Mouse (Mus musculus): ENCODE data around the gene Zfp651. TPM values are rescaled to one million over a fixed set of nuclear protein-coding genes. Genes with fewer than 3 reads are reported as not detected.

The Zfp651 gene
- polyA plus RNA-seq, 1 experiment = 46.2 TPM

DNA sequence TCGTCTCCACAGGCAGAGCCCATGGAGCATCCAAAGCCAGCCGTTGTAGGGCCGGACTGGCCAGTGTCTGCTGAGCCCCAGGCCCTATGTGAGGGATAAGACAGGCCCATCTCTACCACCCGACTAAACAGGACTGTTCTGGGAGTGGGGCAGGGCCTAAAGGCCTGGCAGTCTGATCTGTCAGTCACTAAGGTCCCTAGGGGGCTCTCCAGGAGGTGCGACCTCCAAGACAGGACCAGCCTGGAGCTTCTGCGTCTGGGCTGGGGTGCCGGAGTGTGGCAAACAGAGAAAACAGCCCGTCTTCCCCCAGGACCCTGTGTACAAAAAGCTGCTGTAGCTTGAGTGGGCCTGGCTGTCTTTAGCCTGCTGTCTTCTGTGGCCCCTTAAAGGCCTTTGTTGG lies 2.7 kb downstream of the Zfp651 start:
- 84% methylated on average over 8 of the region's 8 CpGs for WGBS
- Histone ChIP-seq H3K4me3 (replicated peaks; ENCODE audit: extremely low read depth, low read depth, low read length) (no peak overlapping the region), H3K4me1 (ENCODE audit: control insufficient read depth, insufficient read depth, low read length) (peaks cover 6% of the 10 kb centered on the region)
- DNase-seq = no peak
- TF ChIP-seq POLR2A (IDR thresholded peaks at IDR 0.05; ENCODE audit: borderline replicate concordance, extremely low read depth, low read depth, low read length) (no peak), CTCF (IDR thresholded peaks at IDR 0.05; ENCODE audit: insufficient read depth, low read length) (no peak)

DNA sequence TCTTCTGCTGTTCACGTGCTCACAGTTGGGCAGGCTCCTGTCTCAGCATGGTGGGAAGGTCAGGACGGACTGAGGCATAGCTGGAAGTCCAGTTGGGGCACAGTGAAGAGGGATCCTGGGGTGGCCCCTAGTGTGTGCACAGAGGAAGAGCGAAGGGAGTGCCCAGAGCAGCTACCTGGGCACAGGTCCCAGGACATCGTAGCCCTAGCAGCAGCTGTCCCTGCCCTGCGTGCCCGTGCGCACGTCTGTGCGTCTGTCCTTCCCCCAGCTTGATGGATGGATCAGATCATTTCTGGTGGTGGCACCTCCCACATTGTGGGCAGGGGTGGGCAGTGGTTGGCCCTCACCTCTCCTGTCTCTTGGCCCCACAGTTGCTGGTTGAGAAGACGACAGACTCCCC lies 3.1 kb downstream of the Zfp651 start:
- no peak overlapping the region for H3K4me3 ChIP-seq (replicated peaks; ENCODE audit: extremely low read depth, low read depth, low read length)
- peaks cover 6% of the 10 kb centered on the region for H3K4me1 ChIP-seq (ENCODE audit: control insufficient read depth, insufficient read depth, low read length)
- no peak for TF ChIP-seq CTCF (IDR thresholded peaks at IDR 0.05; ENCODE audit: insufficient read depth, low read length)
- TF ChIP-seq POLR2A (IDR thresholded peaks at IDR 0.05; ENCODE audit: borderline replicate concordance, extremely low read depth, low read depth, low read length) = no peak
- DNase-seq = no peak
- 92% methylated on average over 10 of the region's 10 CpGs for whole genome bisulfite sequencing

DNA sequence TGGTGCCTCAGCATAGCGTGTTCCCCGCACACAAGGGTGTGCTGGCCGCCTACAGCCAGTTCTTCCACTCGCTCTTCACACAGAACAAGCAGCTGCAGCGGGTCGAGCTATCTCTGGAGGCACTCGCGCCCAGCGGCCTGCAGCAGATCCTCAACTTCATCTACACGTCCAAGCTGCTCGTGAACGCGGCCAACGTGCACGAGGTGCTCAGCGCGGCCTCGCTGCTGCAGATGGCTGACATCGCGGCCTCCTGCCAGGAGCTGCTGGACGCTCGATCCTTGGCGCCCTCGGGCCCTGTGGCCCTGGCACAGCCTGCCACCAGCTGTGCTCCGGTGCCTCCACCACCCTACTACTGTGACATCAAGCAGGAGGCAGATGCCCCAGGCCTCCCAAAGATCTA lies 3.6 kb downstream of the Zfp651 start:
- 90% methylated on average over 25 of the region's 25 CpGs for whole genome bisulfite sequencing
- Histone ChIP-seq H3K4me3 (replicated peaks; ENCODE audit: extremely low read depth, low read depth, low read length) (no peak overlapping the region), H3K4me1 (ENCODE audit: control insufficient read depth, insufficient read depth, low read length) (peaks cover 6% of the 10 kb centered on the region)
- TF ChIP-seq CTCF (IDR thresholded peaks at IDR 0.05; ENCODE audit: insufficient read depth, low read length) = no peak
- DNase-seq = no peak

DNA sequence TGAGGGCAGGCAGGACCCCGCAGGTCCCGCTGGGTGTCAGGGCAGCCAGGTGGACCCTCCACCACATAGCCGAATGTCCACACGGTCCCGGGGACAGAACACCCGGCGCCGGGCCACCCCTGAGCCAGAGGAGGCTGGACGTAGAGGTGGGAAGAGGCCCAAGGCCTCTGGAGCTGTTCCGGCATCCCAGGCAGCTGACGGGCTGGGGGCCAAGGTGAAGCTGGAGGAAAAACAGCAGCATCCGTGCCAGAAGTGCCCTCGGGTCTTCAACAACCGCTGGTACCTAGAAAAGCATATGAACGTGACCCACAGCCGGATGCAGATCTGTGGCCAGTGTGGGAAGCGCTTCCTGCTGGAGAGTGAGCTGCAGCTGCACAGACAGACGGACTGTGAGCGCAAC lies 4.6 kb downstream of the Zfp651 start:
- Histone ChIP-seq H3K4me1 (ENCODE audit: control insufficient read depth, insufficient read depth, low read length) (peaks cover 6% of the 10 kb centered on the region), H3K4me3 (replicated peaks; ENCODE audit: extremely low read depth, low read depth, low read length) (no peak overlapping the region)
- TF ChIP-seq POLR2A (IDR thresholded peaks at IDR 0.05; ENCODE audit: borderline replicate concordance, extremely low read depth, low read depth, low read length) = no peak
- TF ChIP-seq CTCF (IDR thresholded peaks at IDR 0.05; ENCODE audit: insufficient read depth, low read length) = no peak
- WGBS = 72% methylated on average over 19 of the region's 19 CpGs
- no peak for DNase-seq

DNA sequence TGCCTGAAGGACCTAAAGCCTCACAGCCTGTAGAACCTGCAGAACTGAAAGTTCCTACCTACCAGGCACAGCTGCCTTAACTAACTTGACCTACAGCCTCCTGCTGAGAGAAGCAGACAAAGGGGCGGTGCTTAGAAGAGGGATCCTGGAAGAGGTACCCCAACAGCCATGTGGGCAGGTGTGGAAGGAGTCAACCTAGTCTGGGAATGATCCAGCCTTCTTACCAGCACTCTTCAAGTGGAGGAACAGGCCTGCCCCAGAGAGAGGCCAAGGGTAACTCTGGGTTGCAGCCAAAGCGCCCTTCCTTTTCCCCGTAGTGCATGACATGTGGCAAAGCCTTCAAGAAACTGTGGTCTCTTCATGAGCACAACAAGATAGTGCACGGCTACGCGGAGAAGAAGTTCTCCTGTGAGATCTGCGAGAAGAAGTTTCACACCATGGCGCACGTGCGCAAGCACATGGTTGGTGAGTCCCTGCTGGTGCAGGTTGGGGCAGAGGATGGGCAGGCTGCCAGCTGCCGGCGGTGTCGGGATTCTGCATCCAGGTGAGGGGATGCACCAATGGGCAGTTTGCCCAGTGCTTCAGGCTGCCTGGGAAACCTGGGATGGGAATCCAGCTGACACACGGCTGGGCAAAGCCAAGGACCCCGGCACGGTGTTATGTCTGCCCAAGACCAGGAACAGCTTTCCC lies 6.2 kb downstream of the Zfp651 start:
- 69% methylated on average over 16 of the region's 16 CpGs for WGBS
- peaks cover 3% of the 10 kb centered on the region; the same call in 1 of the 2 replicates for H3K4me1 ChIP-seq (ENCODE audit: control insufficient read depth, insufficient read depth, low read length)
- peak; percentile 22 for DNase-seq
- TF ChIP-seq POLR2A (IDR thresholded peaks at IDR 0.05; ENCODE audit: borderline replicate concordance, extremely low read depth, low read depth, low read length) (no peak), CTCF (IDR thresholded peaks at IDR 0.05; ENCODE audit: insufficient read depth, low read length) (no peak)
- no peak overlapping the region for H3K4me3 ChIP-seq (replicated peaks; ENCODE audit: extremely low read depth, low read depth, low read length)

DNA sequence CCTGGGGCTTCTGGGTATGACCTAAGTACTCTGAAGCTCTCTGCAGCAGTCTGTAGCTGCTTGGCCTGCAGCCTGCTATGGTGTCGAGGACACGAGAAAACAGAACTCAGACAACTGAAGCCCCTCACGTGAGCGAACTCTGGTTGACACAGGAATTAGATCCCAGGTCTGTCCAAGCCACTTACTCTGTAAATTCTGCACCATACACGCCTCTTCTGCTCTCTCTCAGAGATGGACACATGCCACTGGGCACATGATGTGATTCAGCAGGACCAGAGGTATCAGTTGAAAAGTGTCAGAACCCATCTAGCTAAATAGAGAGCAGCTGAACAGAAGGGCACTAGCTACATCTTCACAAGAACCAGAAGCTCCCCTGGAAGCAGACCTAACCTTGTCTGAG lies 13.3 kb downstream of the Zfp651 start:
- WGBS = 59% methylated on average over 5 of the region's 5 CpGs
- no peaks in the 10 kb centered on the region for H3K4me1 ChIP-seq (ENCODE audit: control insufficient read depth, insufficient read depth, low read length)
- TF ChIP-seq POLR2A (IDR thresholded peaks at IDR 0.05; ENCODE audit: borderline replicate concordance, extremely low read depth, low read depth, low read length) = no peak
- no peak for TF ChIP-seq CTCF (IDR thresholded peaks at IDR 0.05; ENCODE audit: insufficient read depth, low read length)
- no peak for DNase-seq
- no peak overlapping the region for H3K4me3 ChIP-seq (replicated peaks; ENCODE audit: extremely low read depth, low read depth, low read length)

DNA sequence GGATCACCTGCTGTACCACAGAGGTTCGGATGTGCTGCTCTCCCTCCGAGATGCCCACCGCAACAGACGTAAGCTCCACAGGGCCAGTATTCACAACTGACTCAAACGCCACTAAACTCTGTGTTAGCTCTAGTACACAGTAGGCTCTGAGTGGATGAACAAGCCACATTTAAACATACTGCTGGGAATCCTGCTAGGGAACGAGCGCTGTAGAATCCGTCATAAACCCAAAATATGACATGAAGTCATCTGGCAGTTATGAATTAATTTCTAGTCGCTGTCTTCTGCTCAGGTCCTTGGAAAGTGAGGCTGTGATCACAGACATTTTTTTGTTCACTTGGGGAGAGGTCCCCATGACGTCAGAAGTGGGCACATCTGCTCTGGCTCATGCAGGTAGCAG lies 16.8 kb downstream of the Zfp651 start:
- H3K4me1 ChIP-seq (ENCODE audit: control insufficient read depth, insufficient read depth, low read length) = peaks cover 3% of the 10 kb centered on the region; the same call in 1 of the 2 replicates
- no peak for DNase-seq
- no peak overlapping the region for H3K4me3 ChIP-seq (replicated peaks; ENCODE audit: extremely low read depth, low read depth, low read length)
- no peak for TF ChIP-seq POLR2A (IDR thresholded peaks at IDR 0.05; ENCODE audit: borderline replicate concordance, extremely low read depth, low read depth, low read length)
- no peak for TF ChIP-seq CTCF (IDR thresholded peaks at IDR 0.05; ENCODE audit: insufficient read depth, low read length)
- WGBS = 78% methylated on average over 10 of the region's 10 CpGs

DNA sequence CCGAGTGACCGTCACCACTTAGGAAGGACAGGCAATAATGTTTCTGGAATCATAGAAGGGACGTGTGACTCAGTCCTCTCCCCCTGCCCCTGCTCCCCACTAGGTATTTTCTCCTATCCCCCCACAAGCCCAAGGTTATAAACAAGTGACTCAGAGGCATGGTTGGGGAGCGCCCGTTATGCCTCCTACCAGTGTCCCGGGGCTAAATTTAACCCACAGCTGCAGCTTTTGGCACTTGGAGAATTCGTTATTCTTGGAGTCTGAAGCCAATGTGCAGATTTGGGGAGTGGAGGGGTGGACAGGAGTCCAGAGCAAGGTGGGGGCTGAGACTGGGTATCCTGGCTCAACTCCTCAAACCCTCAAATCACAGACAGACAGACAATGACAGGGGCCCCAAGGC lies 17.4 kb downstream of the Zfp651 start:
- TF ChIP-seq CTCF (IDR thresholded peaks at IDR 0.05; ENCODE audit: insufficient read depth, low read length) (no peak), POLR2A (IDR thresholded peaks at IDR 0.05; ENCODE audit: borderline replicate concordance, extremely low read depth, low read depth, low read length) (no peak)
- DNase-seq = no peak
- 73% methylated on average over 7 of the region's 7 CpGs for WGBS

DNA sequence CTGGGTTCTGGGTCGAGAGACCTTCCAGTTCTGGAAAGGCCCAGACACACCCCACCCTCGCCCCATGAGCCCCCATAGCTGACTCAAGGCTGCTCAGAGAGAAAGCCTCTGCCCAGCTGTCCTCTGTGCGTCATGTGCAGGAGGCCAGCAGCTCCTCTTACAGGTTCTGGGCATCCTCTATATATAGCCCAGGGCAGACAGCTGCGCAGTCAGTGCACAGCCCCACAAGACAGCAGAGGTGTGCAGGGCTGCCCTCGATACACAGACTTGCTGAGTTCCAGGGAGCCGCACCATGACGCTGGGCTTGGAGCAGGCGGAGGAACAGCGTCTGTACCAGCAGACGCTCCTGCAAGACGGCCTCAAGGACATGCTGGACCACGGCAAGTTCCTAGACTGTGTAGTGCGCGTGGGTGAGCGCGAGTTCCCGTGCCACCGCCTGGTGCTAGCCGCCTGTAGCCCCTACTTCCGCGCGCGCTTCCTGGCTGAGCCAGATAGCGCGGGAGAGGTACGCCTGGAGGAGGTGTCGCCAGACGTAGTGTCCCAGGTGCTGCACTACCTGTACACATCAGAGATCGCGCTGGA lies 18.4 kb downstream of the Zfp651 start, which contains the start of gene Klhl40:
TSS of gene Klhl40 (plus strand) at position 124 of the 582 bp plus-strand sequence.
- Histone ChIP-seq H3K4me1 (ENCODE audit: control insufficient read depth, insufficient read depth, low read length) (peaks cover 3% of the 10 kb centered on the region; the same call in 1 of the 2 replicates), H3K4me3 (replicated peaks; ENCODE audit: extremely low read depth, low read depth, low read length) (no peak within 1 kb of the TSS)
- no peak for DNase-seq
- no peak for TF ChIP-seq POLR2A (IDR thresholded peaks at IDR 0.05; ENCODE audit: borderline replicate concordance, extremely low read depth, low read depth, low read length)
- no peak for TF ChIP-seq CTCF (IDR thresholded peaks at IDR 0.05; ENCODE audit: insufficient read depth, low read length)
- WGBS = 15% methylated on average over 30 of the region's 30 CpGs

More for the DNA sequence above, 17.4 kb downstream of the Zfp651 start:
- no peak overlapping the region for H3K4me3 ChIP-seq (replicated peaks; ENCODE audit: extremely low read depth, low read depth, low read length)
- peaks cover 3% of the 10 kb centered on the region; the same call in 1 of the 2 replicates for H3K4me1 ChIP-seq (ENCODE audit: control insufficient read depth, insufficient read depth, low read length)

DNA sequence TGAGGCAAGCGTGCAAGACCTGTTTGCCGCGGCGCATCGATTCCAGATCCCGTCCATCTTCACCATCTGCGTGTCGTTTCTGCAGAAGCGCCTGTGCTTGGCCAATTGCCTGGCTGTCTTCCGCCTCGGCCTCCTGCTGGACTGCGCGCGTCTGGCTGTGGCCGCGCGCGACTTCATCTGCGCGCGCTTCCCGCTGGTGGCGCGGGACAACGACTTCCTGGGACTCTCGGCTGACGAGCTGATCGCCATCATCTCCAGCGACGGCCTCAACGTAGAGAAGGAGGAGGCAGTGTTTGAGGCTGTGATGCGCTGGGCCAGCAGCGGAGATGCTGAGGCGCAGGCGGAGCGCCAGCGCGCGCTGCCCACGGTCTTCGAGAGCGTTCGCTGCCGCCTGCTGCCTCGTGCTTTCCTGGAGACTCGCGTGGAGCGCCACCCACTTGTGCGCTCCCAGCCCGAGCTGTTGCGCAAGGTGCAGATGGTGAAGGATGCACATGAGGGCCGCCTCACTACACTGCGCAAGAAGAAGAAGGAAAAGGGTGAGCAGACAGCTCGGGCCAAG lies 19.0 kb downstream of the Zfp651 start:
- Histone ChIP-seq H3K4me1 (ENCODE audit: control insufficient read depth, insufficient read depth, low read length) (peaks cover 3% of the 10 kb centered on the region; the same call in 1 of the 2 replicates), H3K4me3 (replicated peaks; ENCODE audit: extremely low read depth, low read depth, low read length) (no peak overlapping the region)
- TF ChIP-seq CTCF (IDR thresholded peaks at IDR 0.05; ENCODE audit: insufficient read depth, low read length) = no peak
- no peak for TF ChIP-seq POLR2A (IDR thresholded peaks at IDR 0.05; ENCODE audit: borderline replicate concordance, extremely low read depth, low read depth, low read length)
- WGBS = 10% methylated on average over 54 of the region's 54 CpGs
- DNase-seq = no peak
